Mouse (Mus musculus) spleen, adult 12 weeks (tissue): Measurements from ENCODE around the gene Unc45b.
"Not testable (repeated sequence)": the region's sequence is repeated elsewhere in the genome, so short reads cannot be mapped to it uniquely, and the experiment has no call there.

Experiments used
- DNase-seq: peaks from one replicate; pipeline ENCODE4 v3.0.0; 2022; ENCODE audit warnings: low spot score

The Unc45b gene

GRCm38 (mm10) chr11:82897478-82897877 lies 12.9 kb upstream of the Unc45b start:
- no peak for DNase-seq

- DNase-seq = no peak
Measured at GRCm38 (mm10) chr11:82899720-82900119, 10.6 kb upstream of the Unc45b start.

- DNase-seq = no peak
Measured at GRCm38 (mm10) chr11:82901606-82902310, 8.6 kb upstream of the Unc45b start.

GRCm38 (mm10) chr11:82904952-82905351 lies 5.4 kb upstream of the Unc45b start:
- DNase-seq = no peak

- DNase-seq = no peak
Measured at GRCm38 (mm10) chr11:82905816-82906215, 4.5 kb upstream of the Unc45b start.

- peak; percentile 85 for DNase-seq
Measured at GRCm38 (mm10) chr11:82907651-82908607, 2.4 kb upstream of the Unc45b start, which contains the start of gene Nle1. Gene Nle1, minus strand, starts transcription at chr11:82908411.

GRCm38 (mm10) chr11:82908608-82908989 lies 1.8 kb upstream of the Unc45b start:
- no peak for DNase-seq

- no peak for DNase-seq
Measured at GRCm38 (mm10) chr11:82910679-82911389, 484 bp downstream of the Unc45b start.

GRCm38 (mm10) chr11:82914711-82915352 lies 4.5 kb downstream of the Unc45b start:
- DNase-seq = peak; percentile 60

GRCm38 (mm10) chr11:82920768-82921167 lies 10.4 kb downstream of the Unc45b start:
- DNase-seq = no peak

- DNase-seq = no peak
Measured at GRCm38 (mm10) chr11:82921691-82922090, 11.3 kb downstream of the Unc45b start.

- not testable (repeated sequence) for DNase-seq
Measured at GRCm38 (mm10) chr11:82923910-82924309, 13.6 kb downstream of the Unc45b start.

- DNase-seq = no peak
Measured at GRCm38 (mm10) chr11:82928897-82929632, 18.7 kb downstream of the Unc45b start.

- DNase-seq = no peak
Measured at GRCm38 (mm10) chr11:82929633-82929950, 19.2 kb downstream of the Unc45b start.

GRCm38 (mm10) chr11:82930391-82930955 lies 20.1 kb downstream of the Unc45b start:
- DNase-seq = not testable (repeated sequence)

GRCm38 (mm10) chr11:82931161-82931560 lies 20.8 kb downstream of the Unc45b start:
- DNase-seq = not testable (repeated sequence)

- not testable (repeated sequence) for DNase-seq
Measured at GRCm38 (mm10) chr11:82931671-82932450, 21.5 kb downstream of the Unc45b start.

GRCm38 (mm10) chr11:82933186-82933585 lies 22.8 kb downstream of the Unc45b start:
- no peak for DNase-seq

GRCm38 (mm10) chr11:82943336-82943735 lies 33.0 kb downstream of the Unc45b start:
- DNase-seq = no peak

- no peak for DNase-seq
Measured at GRCm38 (mm10) chr11:82945636-82946035, 35.3 kb downstream of the Unc45b start.
